Mouse (Mus musculus) embryonic facial prominence, embryonic 15.5 days (tissue): Measurements from ENCODE around the gene Nt5m. TPM values are rescaled to one million over a fixed set of nuclear protein-coding genes. Genes with fewer than 3 reads are reported as not detected.
A peak's percentile ranks its signal among the peaks of the same experiment; 100 is the strongest.

Experiments used
- ATAC-seq: fragments of 200-750 bp; cut with Nextera tagmentation; 2 replicates; pipeline ENCODE4 v1.8.0; 2017; ENCODE audit warnings: low read depth, moderate TSS enrichment; ENCODE audit not compliant: insufficient number of reproducible peaks, low FRiP score, low TSS enrichment
- H3K27ac ChIP-seq: fragments of 300-500 bp; sonication (generic); replicated peaks from 2 replicates; pipeline ENCODE4 v1.5.1; 2015; ENCODE audit warnings: mild to moderate bottlenecking, inconsistent platforms
- H3K27me3 ChIP-seq: fragments of 300-500 bp; sonication (generic); 2 replicates; pipeline ENCODE4 v1.6.1; 2015; ENCODE audit warnings: inconsistent platforms
- H3K36me3 ChIP-seq: fragments of 300-500 bp; sonication (generic); 2 replicates; pipeline ENCODE4 v1.6.1; 2015; ENCODE audit warnings: mild to moderate bottlenecking, inconsistent platforms
- H3K4me1 ChIP-seq: fragments of 300-500 bp; sonication (generic); 2 replicates; pipeline ENCODE4 v1.6.1; 2015; ENCODE audit warnings: inconsistent platforms
- H3K4me2 ChIP-seq: fragments of 300-500 bp; sonication (generic); replicated peaks from 2 replicates; pipeline ENCODE4 v1.6.1; 2015; ENCODE audit warnings: mild to moderate bottlenecking, inconsistent platforms
- H3K4me3 ChIP-seq: fragments of 300-500 bp; sonication (generic); replicated peaks from 2 replicates; pipeline ENCODE4 v1.5.1; 2015; ENCODE audit warnings: mild to moderate bottlenecking, inconsistent platforms
- H3K9ac ChIP-seq: fragments of 300-500 bp; sonication (generic); 2 replicates; pipeline ENCODE4 v1.6.1; 2015; ENCODE audit warnings: inconsistent platforms
- H3K9me3 ChIP-seq: fragments of 300-500 bp; sonication (generic); replicated peaks from 2 replicates; pipeline ENCODE4 v1.6.1; 2016; ENCODE audit warnings: inconsistent platforms
- WGBS: fragments of 180-500 bp; shearing (Covaris S2); methylation state at CpG from one replicate; pipeline ENCODE4 v1.1.7; 2015; 5-methylcytosine and 5-hydroxymethylcytosine counted together
- polyA plus RNA-seq: library from polyadenylated mRNA; unstranded; fragments of >200 nt; fragmentation: Nextera tagmentation; extraction: Ambion mirVana; gene quantifications from 2 replicates; pipeline ENCODE4 v1.2.1, GENCODE M21; 2015

The Nt5m gene
- polyA plus RNA-seq, 1 experiment from 2014 or later: 43.4 TPM

GRCm38 (mm10) chr11:59886952-59887351, 47.7 kb downstream of the Nt5m start:
- no peaks in the 10 kb centered on the region for H3K27me3 ChIP-seq
- H3K9me3 ChIP-seq: no peaks in the 10 kb centered on the region
- no peak overlapping the region for H3K27ac ChIP-seq
- ATAC-seq: no peak
- no peak overlapping the region for H3K9ac ChIP-seq
- H3K4me1 ChIP-seq: peaks cover 5% of the 10 kb centered on the region; the same call in 1 of the 2 replicates
- no peak overlapping the region for H3K4me2 ChIP-seq
- no peaks in the 10 kb centered on the region for H3K36me3 ChIP-seq
- 83% methylated on average over 1 of the region's 1 CpGs for WGBS
- no peak overlapping the region for H3K4me3 ChIP-seq

DNA sequence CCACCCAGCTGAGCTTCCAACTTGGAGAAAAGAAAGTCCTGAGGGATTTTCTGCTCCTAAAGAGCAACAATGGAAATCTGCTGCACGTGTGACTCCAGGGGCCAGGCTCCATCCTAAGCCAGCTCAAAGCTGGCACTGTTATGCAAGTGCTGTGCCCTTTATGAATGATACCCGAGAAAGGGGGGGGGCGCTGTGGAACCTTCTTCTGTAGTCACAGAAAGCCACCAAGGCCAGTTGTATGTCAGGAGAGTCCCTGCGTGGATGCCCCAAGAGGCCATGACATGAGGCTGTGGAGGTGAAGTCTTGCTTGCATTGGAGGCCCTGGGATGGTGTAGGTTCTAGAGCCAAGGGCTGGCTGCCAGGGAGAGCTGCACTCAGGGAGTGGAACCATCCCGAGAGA, 48.9 kb downstream of the Nt5m start:
- 63% methylated on average over 5 of the region's 5 CpGs for WGBS
- no peak for ATAC-seq
- H3K36me3 ChIP-seq: no peaks in the 10 kb centered on the region

GRCm38 (mm10) chr11:59891854-59892253, 52.6 kb downstream of the Nt5m start:
- Histone ChIP-seq H3K27ac (no peak overlapping the region), H3K4me2 (no peak overlapping the region), H3K4me3 (no peak overlapping the region), H3K4me1 (peaks cover 7% of the 10 kb centered on the region; the same call in 1 of the 2 replicates), H3K27me3 (no peaks in the 10 kb centered on the region), H3K36me3 (no peaks in the 10 kb centered on the region), H3K9ac (no peak overlapping the region), H3K9me3 (no peaks in the 10 kb centered on the region)
- 64% methylated on average over 6 of the region's 6 CpGs for WGBS
- no peak for ATAC-seq

More for the DNA sequence above, 48.9 kb downstream of the Nt5m start:
- no peaks in the 10 kb centered on the region for H3K27me3 ChIP-seq
- H3K4me1 ChIP-seq: peaks cover 5% of the 10 kb centered on the region; the same call in 1 of the 2 replicates
- no peak overlapping the region for H3K4me3 ChIP-seq
- no peak overlapping the region for H3K9ac ChIP-seq
- no peaks in the 10 kb centered on the region for H3K9me3 ChIP-seq
- no peak overlapping the region for H3K27ac ChIP-seq
- no peak overlapping the region for H3K4me2 ChIP-seq

DNA sequence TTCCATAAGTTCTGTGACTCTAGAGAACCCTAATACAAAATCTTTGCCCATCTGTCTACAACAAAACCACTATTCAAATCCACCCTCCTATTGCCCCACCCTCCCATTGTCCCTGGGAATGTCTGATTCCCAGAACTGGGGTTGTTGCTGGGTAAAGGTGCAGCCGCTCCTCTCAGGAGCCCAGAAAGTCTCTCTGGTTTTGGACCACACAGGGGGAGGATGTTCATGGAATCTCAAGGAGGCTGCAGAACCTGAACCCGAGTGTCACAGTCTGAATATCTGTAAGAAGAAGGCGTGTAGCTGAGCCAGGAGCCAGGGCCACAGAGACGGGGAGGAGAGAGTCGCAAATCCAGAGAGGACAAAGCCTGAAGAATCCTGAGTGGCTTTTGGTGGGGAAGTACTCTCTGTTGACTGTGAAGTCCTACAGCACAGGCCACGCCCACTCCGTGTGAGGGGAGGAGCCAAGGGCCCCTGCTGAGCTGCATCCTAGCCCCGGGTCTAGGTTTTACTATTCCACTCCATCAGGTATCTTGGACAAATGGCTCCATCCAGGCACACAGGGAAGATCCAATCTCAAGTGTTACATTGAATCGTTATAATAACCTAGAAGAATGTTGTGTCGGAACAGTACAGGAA, 54.0 kb downstream of the Nt5m start:
- Histone ChIP-seq H3K9ac (no peak overlapping the region), H3K4me3 (no peak overlapping the region), H3K4me1 (peaks cover 7% of the 10 kb centered on the region; the same call in 1 of the 2 replicates), H3K36me3 (no peaks in the 10 kb centered on the region), H3K4me2 (no peak overlapping the region), H3K27me3 (no peaks in the 10 kb centered on the region), H3K27ac (no peak overlapping the region), H3K9me3 (no peaks in the 10 kb centered on the region)
- no peak for ATAC-seq
- WGBS: 63% methylated on average over 10 of the region's 10 CpGs

- 55% methylated on average over 6 of the region's 6 CpGs for WGBS
- no peak overlapping the region for H3K4me3 ChIP-seq
- H3K9ac ChIP-seq: no peak overlapping the region
- peaks cover 7% of the 10 kb centered on the region; the same call in 1 of the 2 replicates for H3K4me1 ChIP-seq
- no peaks in the 10 kb centered on the region for H3K9me3 ChIP-seq
- no peaks in the 10 kb centered on the region for H3K36me3 ChIP-seq
- H3K27me3 ChIP-seq: no peaks in the 10 kb centered on the region
- H3K4me2 ChIP-seq: no peak overlapping the region
- no peak overlapping the region for H3K27ac ChIP-seq
- no peak for ATAC-seq
Measured at GRCm38 (mm10) chr11:59894916-59895315, 55.7 kb downstream of the Nt5m start.

DNA sequence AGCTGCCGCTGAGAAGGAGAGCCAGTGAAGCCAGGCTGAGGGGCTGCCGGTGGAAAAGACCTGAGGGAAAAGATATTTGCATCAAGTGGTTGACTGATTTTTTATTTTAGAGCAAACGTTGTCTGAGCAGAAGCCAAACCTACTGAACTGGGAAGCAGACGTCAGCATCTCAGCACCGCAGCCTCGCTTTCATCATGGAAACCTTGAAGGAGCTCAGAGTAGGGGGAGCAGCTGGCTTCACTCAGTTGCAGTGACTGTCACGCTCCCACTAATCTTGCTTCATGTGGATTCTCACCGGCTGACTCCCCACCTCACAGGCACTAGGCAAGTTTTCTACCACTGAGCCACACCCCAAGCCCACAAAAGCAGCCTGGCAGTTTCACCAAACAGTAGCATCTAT, 56.1 kb downstream of the Nt5m start:
- Histone ChIP-seq H3K4me3 (no peak overlapping the region), H3K4me2 (no peak overlapping the region), H3K9ac (no peak overlapping the region), H3K27ac (no peak overlapping the region), H3K9me3 (no peaks in the 10 kb centered on the region), H3K36me3 (no peaks in the 10 kb centered on the region), H3K4me1 (peaks cover 7% of the 10 kb centered on the region; the same call in 1 of the 2 replicates), H3K27me3 (no peaks in the 10 kb centered on the region)
- 23% methylated on average over 8 of the region's 8 CpGs for WGBS
- ATAC-seq: no peak

GRCm38 (mm10) chr11:59897981-59898599, 58.8 kb downstream of the Nt5m start:
- Histone ChIP-seq H3K36me3 (no peaks in the 10 kb centered on the region), H3K4me2 (no peak overlapping the region), H3K9me3 (no peaks in the 10 kb centered on the region), H3K9ac (no peak overlapping the region), H3K27ac (no peak overlapping the region), H3K27me3 (no peaks in the 10 kb centered on the region), H3K4me3 (no peak overlapping the region), H3K4me1 (peaks cover 7% of the 10 kb centered on the region; the same call in 1 of the 2 replicates)
- no peak for ATAC-seq
- 73% methylated on average over 11 of the region's 11 CpGs for WGBS

DNA sequence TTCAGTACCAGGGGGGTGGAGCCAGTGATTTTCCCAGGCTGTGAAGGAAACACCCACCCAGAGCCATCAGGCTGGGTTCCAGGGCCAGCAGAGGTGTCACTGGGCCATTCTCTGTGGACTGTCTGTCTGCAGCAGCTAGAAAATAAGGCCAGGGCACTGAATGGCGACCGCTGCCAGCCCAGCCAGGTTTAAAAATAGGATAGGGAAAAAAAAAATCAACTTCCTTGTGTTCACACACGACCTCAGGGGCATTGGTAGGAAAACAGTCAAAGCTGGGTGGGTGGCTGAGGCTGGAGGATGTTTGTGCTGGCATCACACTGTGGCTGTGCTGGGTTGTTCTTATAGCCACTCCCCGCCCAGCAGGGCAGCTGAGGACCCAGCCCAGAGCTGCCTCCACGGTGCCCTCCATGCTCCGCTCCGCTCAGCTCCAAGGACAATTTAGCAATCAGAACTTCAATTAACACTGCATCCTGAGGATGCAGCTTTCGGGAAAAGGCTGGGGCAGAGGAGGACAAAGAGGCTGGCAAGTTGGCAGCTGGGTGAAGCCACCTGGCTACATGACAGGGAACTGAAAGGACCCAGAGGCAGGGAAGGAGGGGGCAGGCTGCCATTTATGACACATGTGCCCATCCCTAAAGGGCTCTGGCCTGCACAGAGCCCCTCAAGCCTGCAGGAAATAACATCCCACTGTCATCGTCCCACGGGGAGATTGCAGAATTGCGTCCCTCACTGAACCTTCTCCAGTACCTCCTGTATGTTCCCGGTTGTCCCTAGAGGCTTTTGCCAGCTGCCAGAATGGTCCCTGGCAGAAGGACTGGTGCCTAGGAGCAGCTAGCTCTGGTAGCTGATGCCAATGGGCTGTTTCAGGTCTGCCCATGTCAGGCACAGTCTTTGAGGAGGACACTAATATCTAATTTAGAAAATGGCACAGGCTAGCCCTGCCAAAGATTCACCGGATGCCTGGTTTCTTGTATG, 60.8 kb downstream of the Nt5m start:
- Histone ChIP-seq H3K9ac (no peak overlapping the region), H3K9me3 (no peaks in the 10 kb centered on the region), H3K27me3 (no peaks in the 10 kb centered on the region), H3K4me2 (no peak overlapping the region), H3K4me3 (no peak overlapping the region), H3K4me1 (peaks cover 7% of the 10 kb centered on the region; the same call in 1 of the 2 replicates), H3K36me3 (no peaks in the 10 kb centered on the region), H3K27ac (no peak overlapping the region)
- 52% methylated on average over 13 of the region's 13 CpGs for WGBS
- ATAC-seq: 0 out of 2 replicates have a peak, but pooled peaks have one; percentile 24

- Histone ChIP-seq H3K27me3 (no peaks in the 10 kb centered on the region), H3K27ac (no peak overlapping the region; the same call in 1 of the 2 replicates), H3K4me3 (no peak overlapping the region), H3K9me3 (no peaks in the 10 kb centered on the region), H3K36me3 (no peaks in the 10 kb centered on the region), H3K4me2 (no peak overlapping the region), H3K9ac (no peak overlapping the region), H3K4me1 (no peaks in the 10 kb centered on the region)
- 91% methylated on average over 1 of the region's 1 CpGs for WGBS
- no peak for ATAC-seq
Measured at GRCm38 (mm10) chr11:59900995-59901394, 61.7 kb downstream of the Nt5m start.

- Histone ChIP-seq H3K4me2 (no peak overlapping the region), H3K9ac (no peak overlapping the region), H3K4me3 (no peak overlapping the region), H3K27me3 (no peaks in the 10 kb centered on the region), H3K36me3 (no peaks in the 10 kb centered on the region), H3K9me3 (no peaks in the 10 kb centered on the region), H3K27ac (no peak overlapping the region), H3K4me1 (no peaks in the 10 kb centered on the region)
- 54% methylated on average over 8 of the region's 8 CpGs for WGBS
- no peak for ATAC-seq
Measured at GRCm38 (mm10) chr11:59902045-59902726, 62.9 kb downstream of the Nt5m start.
